Mouse (Mus musculus) heart, embryonic 14.5 days (tissue): ENCODE results near the gene Smtnl2. TPM values are rescaled to one million over a fixed set of nuclear protein-coding genes. Genes with fewer than 3 reads are reported as not detected.
A peak's percentile ranks its signal among the peaks of the same experiment; 100 is the strongest.

Source experiments
- ATAC-seq: fragments of 200-750 bp; cut with Nextera tagmentation; 2 replicates; pipeline ENCODE4 v1.8.0; 2017; ENCODE audit warnings: low read depth, moderate TSS enrichment; ENCODE audit not compliant: insufficient number of reproducible peaks, insufficient read depth, low FRiP score
- H3K27ac ChIP-seq, 2 experiments: fragments of 200-500 bp in 1 of 2; fragments of 300-500 bp in 1 of 2; sonication (generic) in 1 of 2; replicated peaks in 1 of 2; 2 replicates each; pipeline ENCODE4 v1.5.1; 2012 to 2014; ENCODE audit warnings: low read depth in 2 of 2, low read length in 2 of 2, control low read depth in 1 of 2, mild to moderate bottlenecking in 1 of 2, mixed read lengths in 1 of 2; ENCODE audit not compliant: control insufficient read depth in 1 of 2, insufficient read depth in 1 of 2
- H3K27me3 ChIP-seq: fragments of 300-500 bp; sonication (generic); 2 replicates; pipeline ENCODE4 v1.6.1; 2014; ENCODE audit warnings: mild to moderate bottlenecking, low read length, control low read depth; ENCODE audit not compliant: control insufficient read depth, insufficient read depth
- H3K36me3 ChIP-seq: fragments of 300-500 bp; sonication (generic); 2 replicates; pipeline ENCODE4 v1.6.1; 2014; ENCODE audit warnings: mild to moderate bottlenecking, control low read depth, low read length, mixed read lengths; ENCODE audit not compliant: control insufficient read depth, insufficient read depth
- H3K4me1 ChIP-seq, 2 experiments: fragments of 200-500 bp in 1 of 2; fragments of 300-500 bp in 1 of 2; sonication (generic) in 1 of 2; 2 replicates each; pipeline ENCODE4 v1.6.1; 2012 to 2014; ENCODE audit warnings: low read length in 2 of 2, control low read depth in 1 of 2, mixed read lengths in 1 of 2; ENCODE audit not compliant: control insufficient read depth in 2 of 2, insufficient read depth in 2 of 2
- H3K4me2 ChIP-seq: fragments of 300-500 bp; sonication (generic); 2 replicates; pipeline ENCODE4 v1.6.1; 2014; ENCODE audit warnings: mild to moderate bottlenecking, low read length
- H3K4me3 ChIP-seq, 2 experiments: fragments of 200-500 bp in 1 of 2; fragments of 300-500 bp in 1 of 2; sonication (generic) in 1 of 2; 2 replicates each; pipeline ENCODE4 v1.5.1; 2012 to 2014; ENCODE audit warnings: low read length in 2 of 2, mild to moderate bottlenecking in 2 of 2, control low read depth in 1 of 2, low read depth in 1 of 2, moderate library complexity in 1 of 2; ENCODE audit not compliant: control insufficient read depth in 1 of 2, insufficient read depth in 1 of 2
- H3K9ac ChIP-seq: fragments of 300-500 bp; sonication (generic); 2 replicates; pipeline ENCODE4 v1.6.1; 2014; ENCODE audit warnings: mild to moderate bottlenecking, low read length
- H3K9me3 ChIP-seq: fragments of 300-500 bp; sonication (generic); 2 replicates; pipeline ENCODE4 v1.6.1; 2016; ENCODE audit warnings: low read length, control low read depth; ENCODE audit not compliant: control insufficient read depth
- WGBS: fragments of 180-500 bp; shearing (Covaris S2); extraction: QIAGEN DNeasy Blood & Tissue Kit; methylation state at CpG from one replicate; pipeline ENCODE4 v1.1.7; 2014; 5-methylcytosine and 5-hydroxymethylcytosine counted together
- polyA plus RNA-seq: library from polyadenylated mRNA; unstranded; fragments of >200 nt; fragmentation: Nextera tagmentation; extraction: Ambion mirVana; gene quantifications from 2 replicates; pipeline ENCODE4 v1.2.1, GENCODE M21; 2014

Gene Smtnl2
- polyA plus RNA-seq: 116 and 122 TPM in 2 replicates

- WGBS: under 1% methylated on average over 82 of the region's 86 CpGs
- ATAC-seq: peak; percentile 88
Observed at GRCm38 (mm10) chr11:72411093-72411921, at the start of gene Smtnl2. Gene Smtnl2, minus strand, starts transcription at chr11:72411713.

GRCm38 (mm10) chr11:72458502-72458901, 47.0 kb upstream of the Smtnl2 start:
- H3K27me3 ChIP-seq: no peaks in the 10 kb centered on the region
- ATAC-seq: peak; percentile 44; the same call in 1 of the 2 replicates
- peaks cover 10 to 36% of the 10 kb centered on the region in 2 experiments for H3K4me1 ChIP-seq
- WGBS: 13% methylated on average over 3 of the region's 3 CpGs
- H3K9me3 ChIP-seq: no peaks in the 10 kb centered on the region
- H3K27ac ChIP-seq: peak overlapping the region; percentile 43 to 76
- H3K36me3 ChIP-seq: no peaks in the 10 kb centered on the region
- H3K9ac ChIP-seq: peak overlapping the region; percentile 34
- peak overlapping the region; percentile 18; the same call in 1 of the 2 replicates for H3K4me2 ChIP-seq
- no peak overlapping the region for H3K4me3 ChIP-seq

More at GRCm38 (mm10) chr11:72411093-72411921, at the start of gene Smtnl2:
- no peaks in the 10 kb centered on the region for H3K36me3 ChIP-seq
- no peaks in the 10 kb centered on the region for H3K9me3 ChIP-seq
- H3K4me1 ChIP-seq: peaks cover 68 to 75% of the 10 kb centered on the region in 2 experiments
- no peaks in the 10 kb centered on the region for H3K27me3 ChIP-seq
- H3K4me3 ChIP-seq: peak within 1 kb of the TSS; percentile 93
- peak within 1 kb of the TSS; percentile 73 for H3K4me2 ChIP-seq
- peak within 1 kb of the TSS; percentile 94 for H3K9ac ChIP-seq
- H3K27ac ChIP-seq: peak within 1 kb of the TSS; percentile 74 to 96

DNA sequence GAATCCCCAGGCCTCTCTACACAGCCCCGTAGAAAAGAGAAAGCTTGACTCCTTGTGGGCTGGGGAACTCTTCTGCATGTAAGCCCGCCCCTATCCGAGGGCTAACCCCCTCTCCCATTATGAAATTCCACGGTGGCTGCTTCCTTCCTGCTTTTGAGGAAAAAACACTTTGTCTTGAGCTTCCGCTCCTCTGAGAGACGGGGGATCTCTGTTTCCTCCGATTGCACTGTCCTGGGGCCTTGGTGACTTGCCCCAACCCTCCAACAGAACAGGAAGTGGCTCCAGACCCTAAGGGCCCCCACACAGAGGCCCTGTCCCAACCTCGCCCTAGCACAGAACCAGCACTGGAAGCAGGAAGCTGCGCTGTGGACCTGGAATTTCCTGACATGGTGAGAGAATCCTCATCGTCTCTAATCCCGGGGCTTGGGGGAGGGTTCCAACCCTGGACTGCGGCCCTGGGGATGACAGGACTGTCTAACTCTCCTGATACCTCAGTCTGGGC, 46.5 kb upstream of the Smtnl2 start:
- H3K4me1 ChIP-seq: peaks cover 10 to 36% of the 10 kb centered on the region in 2 experiments
- 49% methylated on average over 12 of the region's 12 CpGs for WGBS
- H3K36me3 ChIP-seq: peaks cover 1% of the 10 kb centered on the region; the same call in 1 of the 2 replicates
- peak overlapping the region; percentile 18; the same call in 1 of the 2 replicates for H3K4me2 ChIP-seq
- H3K9me3 ChIP-seq: no peaks in the 10 kb centered on the region
- H3K9ac ChIP-seq: peak overlapping the region; percentile 34
- ATAC-seq: peak; percentile 85
- no peak overlapping the region for H3K4me3 ChIP-seq
- H3K27ac ChIP-seq: peak overlapping the region; percentile 43 to 76
- H3K27me3 ChIP-seq: no peaks in the 10 kb centered on the region

DNA sequence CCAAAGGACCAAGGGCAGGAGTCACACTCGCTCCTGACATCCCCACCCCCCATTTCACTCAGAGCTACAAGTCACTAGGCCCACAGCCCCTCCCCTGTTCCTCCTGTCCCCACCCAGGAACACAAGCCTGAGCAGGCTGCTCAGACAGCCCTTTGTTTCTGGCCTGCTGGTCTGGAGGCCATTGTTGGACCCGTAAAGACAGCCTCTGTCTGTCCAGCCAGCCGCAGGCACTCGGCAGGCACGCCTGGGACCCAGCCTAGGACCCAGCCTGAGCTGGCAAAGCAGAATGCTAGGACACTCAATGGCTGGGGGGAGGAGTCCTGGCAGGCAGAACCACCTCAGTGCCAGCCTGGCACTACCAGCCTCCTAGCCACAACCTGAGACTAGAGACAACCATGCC, 44.2 kb upstream of the Smtnl2 start:
- Histone ChIP-seq H3K36me3 (peaks cover 25% of the 10 kb centered on the region), H3K27me3 (no peaks in the 10 kb centered on the region), H3K9me3 (no peaks in the 10 kb centered on the region), H3K4me3 (no peak overlapping the region), H3K4me1 (peaks cover 10 to 27% of the 10 kb centered on the region in 2 experiments), H3K27ac (no peak overlapping the region), H3K9ac (no peak overlapping the region), H3K4me2 (no peak overlapping the region)
- no peak for ATAC-seq
- WGBS: 79% methylated on average over 5 of the region's 5 CpGs

GRCm38 (mm10) chr11:72453105-72453953, 41.8 kb upstream of the Smtnl2 start:
- no peak overlapping the region for H3K27ac ChIP-seq
- no peaks in the 10 kb centered on the region for H3K27me3 ChIP-seq
- H3K4me3 ChIP-seq: no peak overlapping the region

DNA sequence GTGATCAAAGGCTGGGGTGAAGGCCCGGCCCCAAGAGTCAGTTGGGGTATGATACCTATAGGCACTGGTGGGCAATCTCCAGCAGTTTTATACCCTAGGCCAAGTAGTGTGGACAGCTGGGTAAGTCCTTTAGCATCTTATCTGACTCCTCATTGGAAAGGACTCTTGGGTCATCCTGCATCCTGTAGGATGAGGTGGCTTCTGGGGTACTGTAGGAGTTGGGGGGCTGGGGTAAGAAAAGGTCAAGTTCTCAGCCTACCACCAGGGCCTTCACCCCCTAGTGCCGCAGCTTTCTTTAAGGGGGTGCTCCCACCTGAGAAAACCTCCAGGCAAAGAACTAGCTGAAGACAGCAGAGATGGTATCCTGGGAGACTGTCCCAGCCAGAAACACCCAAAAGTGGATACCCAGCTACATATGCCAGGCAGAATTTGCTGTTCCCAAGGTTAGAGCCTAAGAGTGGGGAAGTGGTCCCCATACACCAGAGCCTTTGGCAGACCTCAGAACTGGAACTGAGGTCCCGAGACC, 40.7 kb upstream of the Smtnl2 start:
- Histone ChIP-seq H3K27ac (no peak overlapping the region), H3K9me3 (no peaks in the 10 kb centered on the region), H3K4me2 (no peak overlapping the region), H3K27me3 (no peaks in the 10 kb centered on the region), H3K36me3 (peaks cover 59% of the 10 kb centered on the region), H3K4me1 (peaks cover 0 to under 1% of the 10 kb centered on the region in 2 experiments; a peak in 2 of 4 replicates), H3K4me3 (no peak overlapping the region), H3K9ac (no peak overlapping the region)
- 91% methylated on average over 3 of the region's 3 CpGs for WGBS
- no peak for ATAC-seq

More at GRCm38 (mm10) chr11:72453105-72453953, 41.8 kb upstream of the Smtnl2 start:
- ATAC-seq: no peak
- Histone ChIP-seq H3K9ac (no peak overlapping the region), H3K4me1 (peaks cover 2 to 11% of the 10 kb centered on the region in 2 experiments), H3K9me3 (no peaks in the 10 kb centered on the region), H3K36me3 (peaks cover 48% of the 10 kb centered on the region), H3K4me2 (no peak overlapping the region)
- WGBS: 55% methylated on average over 15 of the region's 15 CpGs

GRCm38 (mm10) chr11:72447475-72447874, 36.0 kb upstream of the Smtnl2 start:
- H3K9ac ChIP-seq: no peak overlapping the region
- WGBS: 62% methylated on average over 8 of the region's 8 CpGs
- no peaks in the 10 kb centered on the region for H3K9me3 ChIP-seq
- H3K36me3 ChIP-seq: peaks cover 100% of the 10 kb centered on the region
- ATAC-seq: no peak
- no peak overlapping the region for H3K4me3 ChIP-seq
- H3K4me2 ChIP-seq: no peak overlapping the region
- H3K4me1 ChIP-seq: no peaks in the 10 kb centered on the region
- no peak overlapping the region for H3K27ac ChIP-seq
- no peaks in the 10 kb centered on the region for H3K27me3 ChIP-seq
